Mouse (Mus musculus): ENCODE data around the gene Ttll3.

GRCm38 (mm10) chr6:113390715-113391114 is 1.7 kb downstream of the Ttll3 start:
- TF ChIP-seq CTCF (IDR thresholded peaks at IDR 0.05 in 2 of 3, conservative IDR thresholded peaks at IDR 0.05 in 1 of 3; ENCODE audit: control insufficient read depth in 1 of 3, insufficient read depth in 1 of 3, low read depth in 2 of 3, low read length in 3 of 3, poor library complexity in 1 of 3, severe bottlenecking in 1 of 3), result no peak
- TF ChIP-seq RAD21 (IDR thresholded peaks at IDR 0.05; ENCODE audit: low read depth, low read length), result no peak
- TF ChIP-seq HCFC1 (IDR thresholded peaks at IDR 0.05; ENCODE audit: low read depth, low read length), result no peak
- TF ChIP-seq POLR2A (IDR thresholded peaks at IDR 0.05; ENCODE audit: control insufficient read depth in 1 of 2, insufficient read depth in 1 of 2, low read depth in 1 of 2, low read length in 2 of 2, poor library complexity in 1 of 2), result no peak
- TF ChIP-seq USF1 (IDR thresholded peaks at IDR 0.05; ENCODE audit: low read depth, low read length), result no peak
